Mouse (Mus musculus) mesoderm, embryonic 11.5 days (tissue): Measurements from ENCODE around the gene 3425401B19Rik.

ENCODE experiments used
- DNase-seq: peaks from one replicate; pipeline ENCODE4 v3.0.0-alpha.2; 2012; ENCODE audit warnings: low read depth, low spot score

3425401B19Rik gene

DNA sequence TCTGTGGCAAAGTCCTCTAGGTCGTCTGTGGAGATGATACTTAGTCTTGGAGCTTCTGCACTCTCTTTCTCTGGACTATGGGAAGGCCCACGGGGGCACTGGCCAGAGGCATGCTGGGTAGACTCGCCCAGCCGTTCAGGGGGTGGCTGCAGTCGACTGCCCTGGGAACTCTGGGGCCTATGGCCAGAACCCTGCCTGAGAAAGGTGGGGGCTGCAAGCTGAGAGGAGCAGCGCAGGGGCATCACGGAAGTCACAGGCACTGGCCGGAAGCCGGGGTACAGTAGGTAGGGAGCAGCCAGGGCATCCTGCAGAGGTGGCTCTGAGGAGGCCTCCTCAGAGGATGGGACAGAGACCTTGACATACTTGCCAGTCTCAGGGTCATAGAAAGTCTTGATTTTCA is 25.3 kb downstream of the 3425401B19Rik start:
- no peak for DNase-seq

DNA sequence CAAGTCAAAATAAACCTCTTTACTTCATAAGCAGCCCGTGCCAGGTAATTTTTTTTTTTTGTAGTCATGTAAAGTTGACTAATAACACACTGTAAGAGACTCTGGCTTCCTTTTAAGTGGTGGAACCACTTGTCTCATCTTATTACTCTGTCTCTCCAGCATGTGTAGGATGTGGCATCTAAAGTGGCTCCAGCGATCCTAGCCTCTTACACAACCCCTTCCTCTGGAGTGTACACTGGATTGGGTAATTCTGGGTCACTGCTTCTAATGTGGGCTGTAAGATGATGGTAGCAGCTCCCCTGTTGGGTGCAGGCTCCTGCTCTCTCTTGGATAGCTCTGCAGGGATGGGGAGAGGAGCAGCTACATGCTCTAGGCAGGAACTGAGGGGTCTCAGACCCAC is 46.6 kb downstream of the 3425401B19Rik start:
- no peak for DNase-seq

DNA sequence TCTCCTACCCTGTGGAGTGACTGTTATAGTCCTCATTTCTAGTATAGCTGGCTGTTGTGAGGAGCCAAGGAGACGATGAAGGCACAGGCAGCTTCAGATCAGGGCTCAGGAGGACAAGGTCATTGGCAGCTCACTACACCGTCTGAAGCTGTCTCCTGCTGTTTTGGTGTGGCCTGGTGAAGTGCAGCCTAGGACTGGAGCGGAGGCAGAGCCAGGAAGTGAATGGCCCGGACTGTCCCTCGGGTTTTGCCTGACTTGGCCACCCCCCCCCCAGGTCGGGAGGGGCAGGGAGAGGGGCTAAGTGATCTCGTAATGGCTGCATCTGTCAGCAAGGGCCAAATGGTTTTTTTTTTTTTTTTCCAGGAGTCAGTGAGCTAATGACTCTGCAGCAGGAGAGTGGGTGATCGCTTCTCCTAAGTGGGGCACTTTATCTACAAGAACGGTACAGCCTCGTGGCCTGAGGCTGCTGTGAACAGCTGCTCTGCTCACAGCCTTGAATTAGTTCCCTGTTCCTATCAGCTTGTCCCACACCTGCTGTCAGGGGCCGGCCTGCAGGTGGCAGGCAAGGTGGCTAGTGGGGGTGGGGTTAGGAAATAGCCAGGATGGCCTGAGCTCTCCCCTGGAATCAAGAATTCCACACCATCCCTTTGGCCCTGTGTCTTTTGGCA is 50.9 kb downstream of the 3425401B19Rik start:
- peak; percentile 45 for DNase-seq

DNA sequence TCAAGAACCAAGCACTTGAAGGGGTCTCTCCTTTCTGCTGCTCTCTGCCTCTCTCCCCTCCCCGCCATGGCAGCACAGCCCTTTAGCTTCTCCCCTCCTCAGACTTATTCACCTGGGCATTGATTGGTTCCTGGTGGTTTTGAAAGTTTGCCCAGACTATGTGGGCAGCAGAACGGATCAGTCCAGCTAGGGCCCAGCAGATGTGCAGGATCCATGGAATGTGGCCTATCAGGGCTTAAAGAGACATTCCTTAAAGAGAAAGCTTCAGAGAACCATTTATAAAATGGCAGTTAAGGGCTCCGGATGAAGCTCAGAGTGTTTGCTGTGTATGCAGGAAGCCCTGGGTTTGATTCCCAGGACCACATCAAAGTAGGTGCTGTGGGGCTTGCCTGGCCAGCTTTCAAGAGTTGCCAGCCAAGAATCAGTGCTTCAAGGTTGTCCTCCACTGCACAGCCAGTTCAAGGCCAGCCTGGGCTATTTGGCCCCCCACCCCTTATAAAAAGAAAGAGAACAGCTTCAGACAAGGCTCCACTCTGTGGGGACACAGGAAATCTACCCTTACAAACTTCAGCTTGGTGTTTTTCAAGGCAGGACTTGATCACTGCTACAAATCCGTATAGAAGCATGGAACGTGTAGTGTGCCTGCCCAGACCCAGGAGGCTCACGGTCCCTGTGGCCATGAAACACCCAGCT is 52.0 kb downstream of the 3425401B19Rik start:
- DNase-seq: no peak

DNA sequence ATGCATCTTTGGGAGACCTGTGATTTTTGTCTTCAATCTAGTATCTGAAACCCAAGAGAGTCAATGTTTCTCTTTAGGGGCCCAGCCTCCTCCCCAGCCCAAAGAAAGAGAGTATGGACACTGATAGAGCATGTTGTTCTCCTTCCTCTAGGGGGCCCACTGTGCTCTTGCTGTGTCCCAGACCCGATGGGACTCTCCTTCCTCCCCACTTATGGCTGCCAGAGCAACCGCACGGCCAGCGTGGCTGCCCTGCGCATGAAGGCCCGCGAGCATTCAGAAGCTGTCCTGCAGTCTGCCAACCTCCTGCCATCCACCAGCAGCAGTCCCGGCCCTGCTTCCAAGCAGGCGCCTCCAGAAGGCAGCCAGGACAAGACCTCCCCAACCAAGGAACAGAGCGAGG is 56.5 kb downstream of the 3425401B19Rik start:
- no peak for DNase-seq

DNA sequence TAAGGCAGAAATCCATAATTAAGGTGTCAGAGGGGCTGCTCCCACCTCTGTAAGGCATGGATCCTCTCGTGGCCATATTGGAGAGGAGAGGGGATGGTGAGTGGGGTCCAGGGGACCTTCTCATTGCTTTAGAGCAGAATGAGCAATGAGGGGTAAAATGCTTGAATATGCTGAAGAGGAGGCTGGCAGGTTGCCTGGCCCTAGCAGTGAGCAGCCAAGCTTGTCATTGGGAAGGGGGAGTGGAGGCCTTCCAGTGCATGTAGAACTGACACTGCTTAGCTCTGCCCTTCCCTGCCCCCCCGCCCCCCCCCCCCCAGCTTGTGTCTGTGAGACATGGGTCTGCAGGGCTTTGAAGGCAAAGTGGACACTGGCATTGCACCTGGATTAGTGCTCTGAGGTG is 57.8 kb downstream of the 3425401B19Rik start:
- DNase-seq: no peak

DNA sequence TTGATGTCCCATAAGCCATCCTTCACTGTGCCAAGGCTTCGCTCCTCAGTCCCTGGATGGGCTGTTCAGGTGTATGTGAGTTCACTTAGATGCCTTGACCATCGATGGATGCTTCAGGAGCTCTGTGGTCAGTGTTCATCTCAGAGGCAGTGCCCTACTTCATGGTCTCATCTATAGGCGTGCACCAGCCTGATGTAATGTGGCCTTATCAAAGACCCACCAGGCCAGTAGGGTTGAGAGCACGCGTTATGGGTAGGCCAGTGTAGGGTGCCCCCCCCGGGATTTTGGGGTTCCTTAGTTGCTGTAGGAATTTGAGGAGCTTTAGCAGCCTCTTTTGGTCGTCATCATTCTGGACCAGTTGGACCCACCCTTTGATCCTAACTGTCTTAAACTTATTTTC is 60.3 kb downstream of the 3425401B19Rik start:
- no peak for DNase-seq

DNA sequence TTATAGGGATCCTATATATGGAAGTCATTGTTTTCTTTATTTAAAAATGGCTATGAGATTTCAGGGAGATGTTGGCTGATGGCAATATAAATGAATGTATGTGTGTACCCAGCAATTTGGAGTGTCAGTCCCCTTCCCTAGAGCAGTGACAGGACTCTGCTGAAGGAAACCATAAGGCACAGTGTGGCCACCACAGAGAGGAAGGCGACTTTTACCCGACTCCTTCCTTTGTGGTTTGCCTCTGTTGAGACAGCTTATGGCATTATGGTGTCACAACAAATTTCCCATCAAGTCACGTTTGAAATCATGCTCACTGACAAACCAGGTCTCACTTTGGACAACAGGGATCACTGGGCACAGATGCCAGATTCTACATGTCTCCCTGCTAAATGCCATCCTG is 60.8 kb downstream of the 3425401B19Rik start:
- no peak for DNase-seq

DNA sequence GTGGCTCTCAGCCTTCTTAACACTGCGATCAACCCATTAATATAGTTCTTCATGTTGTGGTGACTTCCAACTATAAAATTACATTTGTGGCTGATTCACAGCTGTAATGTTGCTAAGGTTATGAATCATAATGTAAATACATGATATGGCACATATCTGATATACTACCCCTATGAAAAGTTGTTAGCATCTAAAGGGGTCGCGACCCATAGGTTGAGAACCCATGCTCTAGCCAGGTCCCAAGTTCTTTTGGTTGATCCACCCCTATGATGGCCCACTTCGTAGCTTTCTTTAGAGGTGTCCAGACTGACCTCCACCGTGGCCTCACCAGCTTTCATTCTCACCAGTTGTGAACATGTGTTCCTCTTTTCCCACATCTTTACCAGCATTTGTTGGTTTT is 67.8 kb downstream of the 3425401B19Rik start:
- no peak for DNase-seq

DNA sequence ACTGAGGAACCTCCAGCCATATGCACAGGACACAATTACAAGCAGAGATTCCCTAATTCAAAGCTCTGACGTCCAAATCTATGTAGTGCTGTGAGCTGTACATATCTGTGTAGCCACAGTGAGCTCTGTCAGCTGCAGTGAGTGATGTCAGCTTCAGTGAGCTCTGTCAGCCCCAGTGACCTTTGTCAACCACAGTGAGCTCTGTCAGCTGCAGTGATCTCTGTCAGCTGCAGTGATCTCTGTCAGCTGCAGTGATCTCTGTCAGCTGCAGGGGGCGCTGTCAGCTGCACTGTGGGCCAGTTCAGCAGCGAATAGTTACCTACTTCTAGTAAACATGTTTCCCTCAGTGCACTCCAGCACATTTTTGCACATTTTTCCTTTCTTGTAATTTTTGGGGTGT is 75.7 kb downstream of the 3425401B19Rik start:
- no peak for DNase-seq
